Mouse (Mus musculus): ENCODE measurements at regions not wholly inside any gene's neighbourhood (a gene's known extent, or its start where the extent isn't known, plus 50 kb on each side); places are given as distances from the start of the nearest gene placed in this dataset.

DNA sequence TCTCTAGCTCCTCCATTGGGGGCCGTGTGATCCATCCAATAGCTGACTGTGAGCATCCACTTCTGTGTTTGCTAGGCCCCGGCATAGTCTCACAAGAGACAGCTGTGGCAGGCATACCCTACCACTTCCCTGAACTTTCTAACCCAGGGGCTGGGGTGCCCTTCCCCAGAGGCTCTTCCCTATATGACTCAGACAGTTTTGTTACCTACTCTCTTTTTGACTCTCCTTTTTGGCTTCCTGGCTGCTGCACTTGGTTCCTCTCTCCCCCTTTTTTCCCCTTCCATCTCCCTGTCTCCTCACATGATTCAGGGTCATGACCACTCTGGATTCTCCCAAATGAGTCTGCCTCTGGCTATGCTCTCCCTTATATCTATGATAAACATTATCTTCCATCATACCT, 223.8 kb downstream of the Papss1 start:
- TF ChIP-seq CTCF (IDR thresholded peaks at IDR 0.05; ENCODE audit: low read depth) (no peak), EP300 (IDR thresholded peaks at IDR 0.05; ENCODE audit: low read depth) (no peak)

Data from heart, postnatal 0 days (tissue).